Mouse (Mus musculus): ENCODE results near the gene Entr1. TPM values are rescaled to one million over a fixed set of nuclear protein-coding genes. Genes with fewer than 3 reads are reported as not detected.

The Entr1 gene
- 10 to 100 TPM; 35.3 to 57.5 (median 44.3) TPM for polyA plus RNA-seq (2017; shearing (Covaris generic))

DNA sequence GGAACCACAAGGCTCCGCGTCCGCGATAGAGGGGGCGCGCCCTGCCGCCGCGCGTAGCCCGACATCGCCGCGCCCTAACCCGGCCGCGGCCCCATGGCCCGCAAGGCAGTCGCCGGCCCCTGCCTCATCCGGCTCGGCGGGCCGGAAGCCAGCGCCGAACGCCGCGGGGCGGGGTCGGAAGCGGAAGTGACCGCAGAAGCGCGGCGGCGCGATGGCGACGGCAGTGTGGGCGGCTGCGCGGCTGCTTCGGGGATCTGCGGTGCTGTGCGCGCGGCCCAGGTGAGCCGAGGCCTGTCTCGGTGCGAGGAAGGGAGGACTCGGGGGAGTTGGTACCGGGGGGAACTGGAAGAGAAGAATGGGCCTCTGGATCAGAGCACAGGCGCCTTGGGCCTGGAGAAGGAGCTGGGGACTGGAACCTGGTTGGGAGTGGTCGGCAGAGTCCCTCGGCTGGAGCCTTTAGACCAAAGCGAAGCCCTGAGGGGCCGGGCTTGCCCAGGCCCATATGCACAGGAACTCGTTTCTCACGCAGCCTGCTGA, at the start of gene Entr1, which contains the start of gene Pmpca:
Gene Entr1, minus strand, starts transcription at position 163 of the 537 bp plus-strand sequence.
Gene Pmpca, plus strand, starts transcription at position 186 of the 537 bp plus-strand sequence.
- ATAC-seq = peak; percentile 94

DNA sequence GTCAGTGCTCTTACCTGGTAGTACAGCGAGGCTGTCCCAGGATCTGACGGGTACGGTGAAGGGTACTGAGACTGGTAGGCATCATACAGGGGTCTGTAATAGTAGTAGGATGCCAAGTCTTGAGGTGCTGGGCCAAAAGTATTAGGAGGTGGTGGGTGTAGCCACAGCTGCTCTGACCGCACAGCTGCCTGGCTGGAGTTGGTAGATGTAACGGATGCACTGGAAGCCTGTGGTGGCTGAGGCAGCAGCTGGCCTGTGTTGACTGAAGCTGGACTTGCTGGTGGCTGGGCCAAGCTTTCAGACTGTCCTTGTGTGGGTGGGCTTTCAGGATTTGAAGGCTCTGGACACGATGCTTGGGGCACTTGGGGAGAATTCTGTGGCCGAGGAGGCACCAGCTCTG, 49.3 kb upstream of the Entr1 start:
- ATAC-seq = no peak

DNA sequence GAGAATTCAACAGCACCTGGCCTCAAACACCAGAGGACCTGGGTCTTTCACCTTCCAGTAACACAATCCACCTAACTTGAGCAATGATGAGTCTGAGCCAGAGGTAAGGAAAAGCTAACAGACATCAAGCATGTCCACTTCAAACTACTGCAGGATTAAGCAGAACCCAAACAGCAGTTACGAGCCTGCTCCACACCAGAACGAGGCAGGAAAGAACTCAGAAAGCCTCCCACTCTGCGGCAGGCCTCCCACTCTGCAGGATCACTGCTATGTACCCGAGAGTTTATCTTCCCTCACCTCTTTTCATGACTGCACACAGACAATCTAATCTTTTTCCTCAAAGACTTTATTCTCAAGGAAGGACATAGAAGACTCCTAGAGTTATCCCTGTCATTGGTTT, 48.1 kb upstream of the Entr1 start:
- ATAC-seq = no peak

DNA sequence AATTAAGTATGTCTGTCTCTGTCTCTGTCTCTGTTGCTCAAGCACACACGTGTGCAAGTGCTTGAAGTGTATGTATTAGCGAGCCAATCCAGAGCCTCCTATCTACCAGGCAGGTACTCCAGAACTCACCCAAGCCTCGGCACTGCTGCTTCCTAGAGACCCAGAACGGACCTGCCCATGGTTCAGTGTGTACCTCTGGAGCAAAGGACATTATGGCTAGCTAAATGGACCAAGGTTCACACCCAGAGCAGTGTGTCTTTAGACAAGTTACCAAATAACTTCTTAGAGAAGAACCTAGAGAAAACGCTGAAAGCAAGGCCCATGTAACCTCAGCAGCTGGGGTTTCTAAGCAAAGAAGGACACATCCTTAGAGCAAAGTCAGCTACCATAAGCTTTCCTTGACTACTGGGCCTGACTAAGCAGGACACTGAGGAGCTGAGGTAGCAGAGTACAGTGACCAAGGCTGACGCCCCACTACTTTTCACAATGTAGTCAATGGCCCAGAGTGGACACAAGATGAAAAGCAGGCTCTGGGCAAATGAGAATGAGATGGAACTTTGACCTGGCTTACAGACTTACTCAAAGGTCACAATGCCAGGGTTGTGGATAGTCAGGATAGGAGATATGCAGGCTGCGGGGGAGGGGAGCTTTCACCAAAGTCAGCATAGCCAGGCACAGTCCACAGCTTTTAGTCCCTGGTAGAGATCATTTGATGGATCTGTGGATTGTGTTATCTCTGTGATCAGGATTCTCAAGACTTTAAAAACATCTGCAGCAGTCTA, 45.9 kb upstream of the Entr1 start:
- ATAC-seq = no peak

DNA sequence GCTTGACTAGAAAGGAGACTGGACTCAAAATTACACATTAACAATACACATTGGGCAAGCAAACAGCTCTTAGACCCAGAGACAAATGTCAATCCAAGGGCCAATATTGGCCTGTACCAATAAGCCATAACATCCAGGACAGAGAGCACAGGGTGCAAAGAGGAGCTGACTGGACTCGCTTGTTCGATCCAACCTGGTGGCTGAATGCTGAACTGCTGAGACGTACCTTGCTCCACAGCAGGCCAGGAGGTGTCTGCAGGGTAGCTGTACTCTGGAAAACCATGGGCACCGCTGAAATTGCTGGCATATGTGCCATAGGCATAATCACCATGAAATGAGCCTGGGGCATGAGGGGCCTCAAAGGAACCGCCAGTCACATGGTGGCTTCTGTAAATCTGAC, 40.7 kb upstream of the Entr1 start:
- ATAC-seq = no peak

GRCm38 (mm10) chr2:26424541-26424940, 35.4 kb upstream of the Entr1 start:
- no peak for ATAC-seq

DNA sequence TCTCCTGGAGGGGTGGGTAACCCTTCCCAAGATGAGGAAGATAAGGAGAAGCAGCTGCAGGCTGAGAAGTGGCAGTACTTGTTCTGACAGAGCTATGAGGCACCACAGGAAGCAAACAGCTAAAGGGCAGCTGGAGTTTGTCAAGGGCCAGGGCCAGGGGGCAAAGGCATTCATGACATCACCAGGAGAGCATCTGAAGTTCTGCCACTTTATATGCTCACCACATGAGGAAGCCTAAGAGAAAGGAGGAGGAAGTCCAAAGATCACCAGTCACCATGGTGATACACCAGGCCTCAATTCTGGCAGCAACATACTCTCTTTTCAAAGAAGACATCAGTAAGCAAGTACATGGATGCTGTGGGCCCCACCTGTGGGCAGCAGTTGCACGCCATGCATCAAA, 34.0 kb upstream of the Entr1 start:
- no peak for ATAC-seq

DNA sequence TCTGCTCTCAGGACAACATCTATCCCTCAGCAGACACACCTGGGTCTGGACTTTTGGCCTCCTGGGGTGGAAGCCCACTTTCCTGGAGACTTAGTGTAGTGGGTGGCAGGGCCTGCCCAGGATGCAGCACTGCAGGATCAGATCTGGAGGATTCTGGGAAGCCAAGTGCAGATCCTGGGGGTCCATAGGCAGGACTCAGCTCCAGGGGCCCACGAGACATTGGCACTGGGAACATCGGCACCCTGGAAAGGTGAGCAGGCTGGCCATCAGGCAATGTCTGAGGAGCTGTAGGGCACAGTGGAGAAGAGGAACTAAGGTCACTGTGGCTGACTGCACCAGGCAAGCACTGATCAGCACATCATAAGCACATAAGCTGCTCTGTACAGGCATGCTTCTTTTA, 32.9 kb upstream of the Entr1 start:
- ATAC-seq = no peak

- ATAC-seq = no peak
Measured at GRCm38 (mm10) chr2:26418120-26418519, 29.0 kb upstream of the Entr1 start.

GRCm38 (mm10) chr2:26417066-26417465, 27.9 kb upstream of the Entr1 start:
- no peak for ATAC-seq

DNA sequence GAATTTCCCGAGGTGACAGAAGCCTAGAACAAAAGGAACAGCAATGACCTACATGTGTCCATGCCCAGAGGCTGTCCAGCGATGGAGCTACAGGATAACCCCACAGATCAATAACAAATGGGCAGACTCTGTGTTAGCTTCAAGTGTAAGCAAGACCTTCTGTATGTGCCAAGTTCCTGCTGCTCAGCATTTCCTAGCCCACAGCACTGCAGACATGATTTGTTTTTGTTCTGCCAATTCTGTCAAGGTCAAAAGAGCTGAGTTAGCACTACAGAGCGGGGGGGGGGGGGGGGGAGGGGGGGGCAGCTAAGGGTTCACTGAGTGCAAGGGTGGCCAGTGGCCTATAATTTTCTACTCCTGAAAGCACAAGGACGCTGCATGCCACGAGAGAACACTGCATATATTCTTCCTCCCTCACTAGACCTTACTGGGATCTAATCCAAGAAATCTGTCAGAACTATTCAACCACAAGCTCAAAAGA, 21.9 kb upstream of the Entr1 start:
- ATAC-seq = no peak

- no peak for ATAC-seq
Measured at GRCm38 (mm10) chr2:26410091-26410490, 21.0 kb upstream of the Entr1 start.

GRCm38 (mm10) chr2:26409362-26409761, 20.2 kb upstream of the Entr1 start:
- ATAC-seq = no peak

DNA sequence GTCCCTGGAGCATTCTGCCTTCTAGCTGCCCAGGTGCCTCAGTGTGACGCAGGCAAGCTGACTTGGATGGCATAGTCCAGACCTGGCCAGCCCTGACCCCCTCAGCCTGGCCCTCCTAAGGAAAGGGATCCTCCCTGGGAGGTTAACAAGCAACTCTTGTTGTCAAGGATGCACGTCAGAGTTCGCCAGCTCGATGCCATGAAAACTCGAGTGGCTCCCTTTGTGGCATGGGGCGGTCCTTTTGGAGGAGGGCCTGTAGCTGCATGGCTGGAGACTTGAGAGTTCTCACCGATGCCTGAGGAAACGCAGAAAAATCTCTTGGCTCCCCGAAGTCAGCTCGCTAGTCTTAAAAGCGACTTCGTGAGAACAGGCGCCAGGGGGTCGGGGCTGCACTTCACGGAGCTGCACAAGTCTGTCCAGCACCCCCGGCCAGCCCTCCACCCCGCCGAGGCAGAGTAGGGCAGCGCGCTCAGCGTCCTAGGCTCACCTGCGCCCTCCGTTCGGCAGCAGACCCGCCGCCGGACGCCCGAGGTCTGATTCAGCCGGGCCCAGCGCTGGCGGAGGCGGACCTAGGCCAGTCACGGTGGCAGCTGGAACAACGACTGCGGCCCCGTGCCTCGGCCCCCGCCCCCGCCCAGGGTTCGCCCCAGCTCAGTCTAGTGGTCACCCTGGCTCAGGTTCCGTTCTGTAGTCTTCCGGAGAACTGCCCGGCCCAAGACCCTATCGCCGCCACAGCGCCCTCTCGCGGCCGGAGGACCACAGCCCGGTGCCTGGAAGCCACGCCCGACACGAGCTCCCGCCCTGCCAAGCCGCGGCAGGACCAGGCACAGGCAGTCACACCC, 19.6 kb upstream of the Entr1 start, which contains the start of gene Inpp5e:
Gene Inpp5e, minus strand, starts transcription at position 689 of the 842 bp plus-strand sequence.
- ATAC-seq = peak; percentile 94

DNA sequence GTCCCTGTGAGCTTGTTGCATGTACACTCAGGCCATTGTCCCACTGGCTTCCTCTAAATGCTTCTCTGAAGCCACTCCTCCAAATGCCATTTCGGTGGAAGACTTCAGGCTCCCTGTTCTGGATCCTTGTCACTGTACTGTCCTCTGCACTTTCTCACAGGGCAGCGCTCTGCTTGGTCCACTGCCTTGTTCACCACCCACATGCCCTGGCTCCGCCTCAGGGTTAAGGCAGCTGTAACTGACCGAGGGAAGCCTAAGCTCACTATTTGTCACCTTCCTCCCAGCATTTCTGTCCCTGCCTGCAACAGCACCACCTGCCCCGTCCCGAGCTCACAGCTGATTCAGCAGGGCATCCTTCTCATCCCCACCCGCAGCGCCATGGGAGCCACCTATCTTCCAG, 14.2 kb upstream of the Entr1 start:
- no peak for ATAC-seq

DNA sequence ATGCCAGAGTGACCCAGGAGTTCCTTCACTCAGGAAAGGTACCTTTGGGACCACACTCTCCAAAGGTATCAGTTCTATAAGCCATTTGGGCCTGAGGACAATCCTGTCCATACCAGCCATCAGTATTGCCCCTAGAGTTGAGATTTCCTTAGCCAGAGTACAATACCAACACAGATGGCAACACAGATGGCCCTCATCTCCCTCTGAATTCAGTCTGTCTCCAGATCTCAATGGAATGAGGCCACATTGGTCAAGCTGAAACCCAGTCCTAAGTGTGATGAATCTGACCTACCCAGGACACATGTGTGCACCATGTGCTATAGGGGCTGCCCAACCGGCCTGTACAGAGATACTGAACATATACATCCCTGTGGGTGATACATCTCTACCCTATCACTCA, 13.1 kb upstream of the Entr1 start:
- ATAC-seq = no peak

DNA sequence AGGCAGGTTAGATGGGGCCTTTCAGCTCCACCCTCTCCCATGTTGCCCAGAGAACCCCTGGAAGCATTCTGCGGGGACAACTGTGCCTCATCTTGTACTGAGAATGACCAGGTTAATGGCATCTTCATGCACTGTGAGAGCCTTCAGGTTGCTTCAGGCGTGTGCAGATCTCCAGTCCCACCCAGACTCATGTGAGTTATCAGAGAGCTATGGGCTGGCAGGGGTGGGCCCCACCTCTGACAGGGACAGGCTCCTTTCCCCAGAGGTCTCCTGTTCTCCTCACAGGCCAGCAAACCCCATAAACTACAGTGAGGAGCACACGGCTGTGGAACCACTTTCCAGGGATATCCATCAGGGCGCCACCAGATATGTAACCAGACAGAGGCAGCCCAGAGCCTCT, 11.9 kb upstream of the Entr1 start:
- ATAC-seq = no peak

DNA sequence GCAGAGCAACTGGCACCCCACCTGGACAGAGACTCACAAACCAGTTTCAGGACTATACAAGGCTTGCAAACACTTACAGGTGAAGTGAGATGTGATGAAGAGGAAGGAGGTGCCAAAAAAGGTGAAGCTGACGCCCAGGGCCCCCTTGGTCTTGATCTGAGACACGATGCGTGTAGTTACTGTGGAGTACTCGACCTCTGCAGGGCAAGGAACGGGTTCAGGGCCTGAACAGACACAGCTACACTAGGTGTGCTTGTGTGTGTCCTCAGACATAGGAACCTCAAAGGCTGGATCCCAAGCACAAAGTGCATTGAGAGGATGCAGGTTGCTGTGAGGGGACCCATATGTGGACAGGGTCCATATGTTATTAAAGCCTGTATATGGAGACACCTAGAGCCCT, 11.2 kb upstream of the Entr1 start:
- no peak for ATAC-seq

DNA sequence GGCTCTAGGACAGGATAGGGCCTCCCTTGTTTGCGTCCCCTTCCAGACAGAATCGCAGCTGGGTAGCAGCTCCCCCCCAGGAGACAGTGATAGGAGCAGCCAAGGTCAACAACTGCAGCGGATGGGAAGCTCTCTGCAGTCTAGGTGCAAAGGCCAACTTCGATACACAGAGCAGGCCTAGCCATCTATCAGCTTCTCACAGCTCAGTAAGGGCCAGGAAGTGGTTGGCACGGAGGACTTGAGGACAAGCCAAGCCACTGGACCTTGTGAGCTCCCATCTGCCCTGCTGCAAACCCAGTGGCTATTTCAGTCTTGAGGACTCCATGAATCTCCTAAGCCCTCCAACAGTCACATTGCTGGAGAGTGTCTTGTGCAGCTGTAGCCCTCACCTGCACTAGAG, 10.5 kb upstream of the Entr1 start:
- ATAC-seq = no peak

- no peak for ATAC-seq
Measured at GRCm38 (mm10) chr2:26398978-26399377, 9.9 kb upstream of the Entr1 start.

- ATAC-seq = no peak
Measured at GRCm38 (mm10) chr2:26391617-26392016, 2.5 kb upstream of the Entr1 start.

GRCm38 (mm10) chr2:26390954-26391353, 1.8 kb upstream of the Entr1 start:
- ATAC-seq = no peak

DNA sequence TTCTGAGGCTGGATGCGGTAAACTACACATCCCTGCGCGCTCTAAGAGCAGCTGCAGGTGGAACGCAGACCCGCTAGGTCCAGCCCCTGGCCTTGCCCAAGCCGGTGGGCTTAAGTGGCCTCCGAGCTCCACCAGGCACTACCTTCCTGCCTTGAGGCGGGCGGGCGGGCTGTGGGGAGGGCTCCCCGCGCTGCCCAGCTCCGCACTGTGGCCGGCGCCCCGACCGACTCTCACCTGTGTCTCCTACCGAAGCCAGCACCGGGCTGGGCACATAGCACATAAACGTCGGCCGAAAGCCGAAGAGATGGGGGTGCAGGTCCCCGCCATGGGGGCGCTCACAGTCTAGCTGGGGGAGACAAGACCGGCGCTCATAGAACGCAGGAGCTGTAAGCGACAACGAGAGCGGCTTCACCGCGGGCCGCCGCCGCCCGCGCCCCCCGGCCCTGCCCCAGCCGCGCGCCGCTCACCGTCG, 398 bp downstream of the Entr1 start:
- peak; percentile 11 for ATAC-seq
